Mouse (Mus musculus) layer of hippocampus, postnatal 10 days (tissue): Measurements from ENCODE around the gene Sec11a. TPM values are rescaled to one million over a fixed set of nuclear protein-coding genes. Genes with fewer than 3 reads are reported as not detected.

Experiments
- DNase-seq, 2 experiments: peaks; one replicate each; pipeline ENCODE4 v3.0.0; 2021; ENCODE audit warnings: low spot score in 2 of 2
- total RNA-seq, 2 experiments: library from RNA; stranded (reverse); gene quantifications; 2 replicates each; pipeline ENCODE4 v1.2.3; 2021

The Sec11a gene
- total RNA-seq, 2 experiments from 2014 or later: 75.7 to 79.5 TPM

DNA sequence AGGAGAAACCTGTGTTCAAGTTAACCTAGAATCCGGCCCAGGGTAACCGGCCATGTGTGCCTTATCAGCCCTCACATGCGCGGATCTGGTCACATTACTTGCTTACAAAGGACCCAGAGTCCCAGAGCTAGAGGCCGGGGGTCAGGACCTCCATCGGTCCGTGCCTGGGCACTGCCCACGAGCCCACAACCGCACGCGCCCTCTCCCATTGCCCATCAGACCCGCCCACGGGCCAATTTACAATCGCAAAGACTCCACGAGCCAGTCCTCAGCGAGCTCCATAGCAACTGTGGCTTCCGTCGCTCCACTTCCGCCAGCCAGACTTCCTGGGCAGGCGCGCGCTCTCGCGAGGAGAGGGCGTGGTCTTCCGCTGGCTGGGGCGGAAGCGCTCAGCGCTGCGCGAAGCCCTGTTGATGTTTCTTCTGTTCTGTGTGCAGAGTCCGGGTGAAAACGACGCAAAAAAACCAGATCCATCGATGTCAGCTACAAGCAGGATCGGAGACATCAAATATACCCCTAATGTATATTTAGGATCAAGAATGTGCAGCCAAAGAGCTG, 46.6 kb downstream of the Sec11a start, which contains the start of gene Wdr73:
Gene Wdr73 (minus strand): TSS at position 326 of the 558 bp plus-strand sequence.
- peak; percentile 85 to 91 for DNase-seq

DNA sequence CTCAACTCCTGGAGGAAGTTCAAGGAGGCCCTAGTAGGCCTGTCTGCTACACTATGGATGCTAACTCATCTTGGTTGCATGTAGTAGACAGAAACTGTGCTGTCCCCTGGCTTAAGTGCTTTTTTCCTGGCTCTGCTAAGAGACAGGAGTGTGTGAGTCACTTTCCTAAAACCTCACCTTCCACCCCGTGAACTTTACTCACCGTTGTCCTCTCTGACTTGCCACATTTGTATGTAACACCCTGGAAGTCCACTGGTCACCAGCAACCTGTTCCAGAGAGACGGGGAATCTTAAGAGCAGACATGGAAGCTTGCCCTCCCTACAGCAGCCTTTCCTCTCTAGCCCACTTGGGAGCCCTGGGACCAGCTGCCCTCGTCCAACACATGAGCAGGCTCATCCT, 49.9 kb downstream of the Sec11a start:
- no peak for DNase-seq

DNA sequence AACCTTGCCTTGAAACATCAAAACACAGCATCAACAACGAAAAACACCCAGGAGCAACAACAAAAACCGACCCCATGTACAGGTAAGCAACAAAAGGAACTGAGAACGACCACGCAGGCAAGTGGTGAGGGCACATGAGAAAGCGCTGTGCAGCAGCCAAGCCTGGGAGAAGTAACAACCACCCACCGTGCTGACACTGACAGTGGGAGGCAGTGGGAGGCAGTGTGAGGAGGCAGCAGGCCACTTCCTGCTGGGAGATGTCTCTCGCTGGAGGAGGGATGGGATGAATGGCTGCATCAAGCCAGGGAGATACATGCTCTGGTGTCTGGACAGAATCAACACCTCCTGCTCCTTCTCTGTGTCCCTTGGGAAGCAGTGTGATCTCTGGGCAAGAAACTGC, 50.4 kb downstream of the Sec11a start:
- DNase-seq: no peak

DNA sequence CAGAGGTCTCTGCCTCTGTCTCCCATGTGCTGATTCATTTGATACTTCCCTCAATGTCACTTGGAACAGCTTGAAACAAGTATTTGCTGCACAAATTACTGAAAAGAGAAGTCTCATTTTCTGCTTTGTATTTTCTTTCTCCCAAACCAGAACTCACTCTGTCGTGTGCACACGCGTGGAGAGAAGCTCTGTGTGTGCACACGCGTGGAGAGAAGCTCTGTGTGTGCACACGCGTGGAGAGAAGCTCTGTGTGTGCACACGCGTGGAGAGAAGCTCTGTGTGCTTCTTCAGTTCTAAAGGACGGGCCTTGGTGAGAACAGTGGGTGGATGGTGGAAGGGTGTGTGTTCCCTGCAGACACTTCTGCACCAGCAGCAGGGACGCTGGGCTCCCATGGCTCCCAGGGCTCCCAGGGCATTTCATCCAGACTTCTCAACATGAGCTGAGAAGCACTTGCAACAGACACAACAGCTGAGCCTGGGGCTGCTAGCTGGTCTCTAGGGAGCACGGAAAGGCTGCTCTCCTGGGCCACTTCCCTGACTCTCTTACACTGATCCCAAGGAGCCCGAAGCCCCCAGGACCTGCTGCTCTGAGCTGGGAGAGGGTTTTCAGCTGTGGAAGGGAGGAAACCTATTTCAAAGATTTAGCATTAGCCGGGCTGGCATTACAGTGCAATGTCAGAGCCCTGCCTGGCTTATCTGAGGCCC, 52.6 kb downstream of the Sec11a start:
- DNase-seq: no peak

DNA sequence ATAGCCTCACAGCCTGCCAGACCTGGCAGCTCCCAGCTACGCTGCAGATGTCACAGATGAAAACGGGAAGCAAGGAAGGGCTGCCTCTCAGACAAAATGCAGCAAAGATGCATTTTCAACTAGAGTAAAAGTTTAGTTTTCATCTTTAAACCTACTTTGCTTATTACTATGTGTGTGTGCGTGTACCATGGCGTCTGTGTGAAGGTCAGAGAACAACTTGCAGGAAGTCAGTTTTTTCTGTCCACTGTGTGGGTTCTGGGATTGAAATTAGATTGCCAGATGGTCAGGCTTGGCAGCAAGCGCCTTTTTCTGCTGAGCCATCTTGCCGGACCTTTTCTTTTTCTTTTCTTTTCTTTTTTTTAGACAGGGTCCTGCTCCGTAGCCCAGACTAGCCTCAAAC, 53.4 kb downstream of the Sec11a start:
- no peak for DNase-seq

DNA sequence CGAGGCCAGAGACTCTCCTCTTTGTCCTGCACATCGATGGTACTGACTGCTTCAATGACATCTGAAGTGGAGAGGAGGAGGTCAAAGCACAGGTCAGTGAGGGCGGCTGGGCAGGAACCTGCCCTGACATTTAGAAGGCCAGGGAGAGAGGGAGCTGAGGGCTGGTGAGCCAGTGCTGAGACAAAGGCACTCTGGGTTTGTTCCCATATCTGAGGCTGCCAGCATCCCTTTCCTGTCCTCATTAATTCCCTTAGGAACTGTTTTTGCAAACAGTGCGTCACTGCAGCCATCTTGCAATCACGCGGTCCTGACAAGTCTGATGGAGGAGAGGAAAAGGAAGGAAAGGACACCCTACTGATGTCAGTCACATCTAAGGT, 53.8 kb downstream of the Sec11a start:
- no peak for DNase-seq

GRCm38 (mm10) chr7:80893086-80893752, 54.4 kb downstream of the Sec11a start:
- no peak for DNase-seq

DNA sequence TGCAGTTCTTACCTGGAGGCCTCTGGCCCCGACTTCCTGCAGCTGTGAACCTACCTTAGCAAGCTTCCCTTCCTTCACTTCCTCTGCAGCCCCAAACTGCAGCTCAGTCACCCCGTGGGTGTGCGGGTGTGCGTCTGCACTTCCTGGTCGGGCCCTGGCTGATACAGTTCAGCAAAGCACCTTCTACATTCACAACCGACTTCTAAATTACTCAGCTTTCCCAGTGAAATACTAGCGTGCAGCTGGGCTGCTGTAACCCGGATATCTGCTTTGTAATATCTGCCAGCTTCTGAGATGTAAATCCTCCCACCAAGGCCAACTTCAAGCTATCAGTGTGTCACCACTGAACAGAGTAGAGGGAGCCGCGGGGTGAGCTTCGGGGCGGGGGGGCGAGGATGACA, 57.7 kb downstream of the Sec11a start:
- DNase-seq: no peak

- DNase-seq: peak; percentile 51 to 72
These were observed 58.5 kb downstream of the Sec11a start for GRCm38 (mm10) chr7:80889021-80889511.

- no peak for DNase-seq
These were observed 59.0 kb downstream of the Sec11a start for GRCm38 (mm10) chr7:80888595-80888994.

- no peak for DNase-seq
These were observed 61.9 kb downstream of the Sec11a start for GRCm38 (mm10) chr7:80885666-80886065.

DNA sequence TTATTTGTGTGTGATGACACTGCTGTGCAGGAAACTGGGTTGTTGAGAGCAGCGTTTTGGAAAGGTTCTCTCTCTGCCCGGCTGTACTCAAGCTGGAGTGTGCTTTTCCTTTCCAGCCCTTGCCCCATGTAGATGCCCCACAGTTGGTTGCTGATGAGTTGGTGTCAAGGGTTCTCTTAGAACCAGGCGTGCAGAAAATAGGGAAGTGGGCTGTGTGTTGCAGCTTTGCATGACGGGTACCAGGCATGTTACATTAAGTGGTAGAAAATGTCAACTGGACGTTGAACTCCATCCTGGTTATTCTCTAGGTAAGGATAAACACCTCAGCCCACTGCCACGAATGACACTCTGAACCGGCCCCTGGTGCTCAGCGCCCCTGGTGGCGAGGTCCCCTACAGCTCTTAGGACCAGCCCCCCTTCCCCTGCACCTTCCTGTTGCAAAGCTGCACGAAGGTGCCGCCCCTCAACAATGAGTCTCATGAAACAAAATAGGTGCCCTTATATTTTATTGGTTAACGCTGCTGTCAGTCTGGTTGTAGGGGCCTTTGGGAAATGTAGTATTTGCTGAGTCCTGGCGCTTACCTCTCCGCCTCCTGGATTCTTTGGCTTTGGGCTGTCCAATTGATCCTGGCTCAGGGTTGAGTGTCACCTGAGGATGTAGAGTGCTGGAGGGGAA, 64.6 kb downstream of the Sec11a start:
- DNase-seq: peak; percentile 63 to 71

DNA sequence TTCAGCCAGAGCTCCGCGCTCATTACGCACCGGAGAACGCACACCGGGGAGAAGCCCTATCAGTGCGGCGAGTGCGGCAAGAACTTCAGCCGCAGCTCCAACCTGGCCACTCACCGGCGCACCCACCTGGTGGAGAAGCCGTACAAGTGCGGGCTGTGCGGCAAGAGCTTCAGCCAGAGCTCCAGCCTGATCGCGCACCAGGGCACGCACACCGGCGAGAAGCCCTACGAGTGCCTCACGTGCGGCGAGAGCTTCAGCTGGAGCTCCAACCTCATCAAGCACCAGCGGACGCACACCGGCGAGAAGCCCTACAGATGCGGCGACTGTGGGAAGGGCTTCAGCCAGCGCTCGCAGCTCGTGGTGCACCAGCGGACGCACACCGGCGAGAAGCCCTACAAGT, 71.9 kb downstream of the Sec11a start:
- no peak for DNase-seq

DNA sequence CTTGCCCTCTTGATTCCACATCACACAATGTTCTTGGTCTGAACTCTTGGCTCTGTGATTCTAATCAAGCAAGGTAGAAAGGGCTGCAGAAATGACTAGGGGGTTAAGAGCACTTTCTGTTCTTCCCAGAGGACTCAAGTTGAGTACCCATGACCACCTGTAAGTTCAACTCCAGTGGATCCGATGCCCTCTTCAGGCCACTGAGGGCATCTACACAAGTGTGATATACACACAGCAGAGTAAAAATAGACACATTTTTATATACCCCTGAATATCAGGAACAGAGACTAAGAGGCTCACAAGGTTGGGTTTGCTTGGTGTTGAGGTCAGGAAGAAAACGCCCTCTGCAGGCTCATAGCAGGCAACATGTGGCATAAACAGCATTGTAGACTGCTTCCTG, 73.9 kb downstream of the Sec11a start:
- no peak for DNase-seq

DNA sequence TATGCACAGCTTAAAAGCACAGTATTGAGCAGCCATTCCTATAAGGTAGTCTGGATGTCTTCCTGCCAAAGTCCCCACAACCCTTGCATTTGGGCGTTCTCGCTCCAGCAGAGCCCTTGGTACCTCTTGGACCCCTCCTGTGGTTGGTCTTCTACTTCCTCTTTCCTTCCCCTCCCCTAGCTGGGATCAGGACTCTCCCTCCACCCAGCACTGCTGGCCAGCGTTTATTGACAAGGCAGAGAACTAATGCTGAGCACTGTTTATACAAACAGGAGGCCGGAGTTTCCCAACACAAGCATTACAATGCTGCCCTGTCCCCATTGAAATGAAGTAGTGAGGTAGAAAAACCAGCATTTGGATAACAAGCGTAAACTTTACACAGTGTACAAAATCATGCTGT, 74.5 kb downstream of the Sec11a start:
- DNase-seq: no peak

GRCm38 (mm10) chr7:80868686-80869085, 78.9 kb downstream of the Sec11a start:
- DNase-seq: no peak

GRCm38 (mm10) chr7:80866514-80867147, 80.9 kb downstream of the Sec11a start:
- no peak for DNase-seq

- DNase-seq: no peak
These were observed 82.1 kb downstream of the Sec11a start for GRCm38 (mm10) chr7:80865521-80865920.

DNA sequence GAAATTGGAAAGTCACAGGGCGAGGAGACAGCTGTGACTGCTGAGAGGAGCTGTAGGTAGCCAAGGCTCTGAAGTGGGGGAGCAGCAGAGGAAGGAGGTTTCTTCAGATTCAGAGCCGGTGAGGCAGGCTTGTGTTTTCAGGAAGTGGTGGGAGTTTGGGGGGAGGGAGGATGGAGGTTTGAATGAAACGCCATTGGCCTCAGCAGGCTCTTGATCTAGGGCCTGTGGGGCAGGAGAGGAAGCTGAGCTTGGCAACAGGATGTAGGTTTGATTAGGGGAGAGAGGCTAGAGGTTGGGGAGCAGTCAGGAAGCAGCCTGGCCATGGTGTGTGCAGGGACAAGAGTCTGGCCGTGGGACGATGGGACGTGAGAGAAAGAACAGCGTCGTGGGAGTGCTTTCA, 82.7 kb downstream of the Sec11a start:
- DNase-seq: no peak

GRCm38 (mm10) chr7:80864151-80864550, 83.4 kb downstream of the Sec11a start:
- DNase-seq: no peak

GRCm38 (mm10) chr7:80863520-80863919, 84.1 kb downstream of the Sec11a start:
- DNase-seq: no peak
